In the genomic region with DNA sequence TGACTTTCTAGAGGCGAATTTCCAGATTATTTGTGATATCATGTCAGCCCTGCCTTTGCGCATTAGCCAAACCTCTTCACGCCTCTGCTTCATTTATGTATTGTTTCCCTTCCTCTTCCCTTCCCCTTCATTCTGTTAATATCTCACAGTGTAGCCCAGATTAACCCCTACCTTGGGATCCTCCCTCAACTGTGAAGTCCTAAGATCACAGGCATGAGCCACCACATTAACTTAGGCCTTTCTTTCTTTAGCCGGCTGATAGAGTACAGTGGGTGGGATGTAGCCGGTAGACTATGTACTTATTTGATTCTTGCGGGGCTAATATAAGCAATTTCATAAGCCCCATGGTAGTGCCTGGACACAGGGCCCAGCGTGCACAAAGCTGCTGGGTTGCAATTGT, we compare ENCODE assay signal across 23 mouse cellular contexts.
DNase-seq lines count a peak whose midpoint lies in the region; ATAC-seq lines count a peak whose summit lies in the region.
"Had no signal": no experiment of that assay in that cellular context is flagged by ENCODE, and none has a peak within 500 bp of the region (broad histone marks: within the 10 kb centered on the region; RNA-seq: fewer than 3 reads in every experiment).

No protein-coding gene starts in this region.

- H3K36me3 ChIP-seq in kidney, embryonic 16.5 days (ENCODE audit: insufficient read depth, low read length), result no peaks in the 10 kb centered on the region
- H3K36me3 ChIP-seq: heart, embryonic 10.5 days; heart, embryonic 13.5 days had no signal

- H3K27me3 ChIP-seq in kidney, embryonic 16.5 days (ENCODE audit: insufficient read depth, low read length), result no peaks in the 10 kb centered on the region
- H3K27me3 ChIP-seq: forebrain, embryonic 13.5 days; heart, embryonic 13.5 days had no signal

- no peak overlapping the region for H3K27ac ChIP-seq in kidney, embryonic 16.5 days (ENCODE audit: low read length)
- H3K27ac ChIP-seq: forebrain, embryonic 10.5 days; forebrain, embryonic 13.5 days; heart, adult 2 months; heart, embryonic 10.5 days; heart, embryonic 13.5 days; hindbrain, embryonic 14.5 days had no signal

- WGBS in kidney, embryonic 16.5 days, result 86% methylated on average over 7 of the region's 7 CpGs

- no peaks in the 10 kb centered on the region for H3K9me3 ChIP-seq in kidney, embryonic 16.5 days (ENCODE audit: low read length)
- H3K9me3 ChIP-seq: forebrain, embryonic 10.5 days; heart, embryonic 10.5 days; heart, embryonic 13.5 days had no signal

- H3K4me2 ChIP-seq in kidney, embryonic 16.5 days (replicated peaks; ENCODE audit: low read depth, low read length), result no peak overlapping the region
- H3K4me2 ChIP-seq: forebrain, embryonic 13.5 days; heart, embryonic 13.5 days; hindbrain, embryonic 14.5 days had no signal

- no peak overlapping the region for H3K4me3 ChIP-seq in kidney, embryonic 16.5 days (ENCODE audit: low read length)
- H3K4me3 ChIP-seq: forebrain, embryonic 10.5 days; forebrain, embryonic 13.5 days; heart, adult 2 months; heart, embryonic 10.5 days; heart, embryonic 13.5 days had no signal

- no peaks in the 10 kb centered on the region for H3K4me1 ChIP-seq in kidney, embryonic 16.5 days (ENCODE audit: insufficient read depth, low read length)

- no peak overlapping the region for H3K9ac ChIP-seq in kidney, embryonic 16.5 days (replicated peaks; ENCODE audit: low read length)
- H3K9ac ChIP-seq: forebrain, embryonic 13.5 days; heart, embryonic 13.5 days; hindbrain, embryonic 14.5 days had no signal

- 0 out of 2 replicates have a peak, but pooled peaks have one; percentile 59 for ATAC-seq in kidney, embryonic 16.5 days (ENCODE audit: low FRiP score, low TSS enrichment)
- ATAC-seq: activated CD4-positive, CD25-positive, alpha-beta regulatory T cell, adult 4 months; forebrain, embryonic 13.5 days; forebrain, embryonic 16.5 days had no signal

- DNase-seq in kidney, adult 11 months, result peak; percentile 51
- DNase-seq in kidney, postnatal 10 days, result no peak
- DNase-seq in kidney, adult 8-10 months, result peak; percentile 47 to 71
- DNase-seq in kidney, postnatal 4 days, result no peak
- DNase-seq in lung, postnatal 14 days, result no peak
- DNase-seq: adrenal gland, adult 8-10 months; adrenal gland, postnatal 25 days; cerebellum, adult 11-12 months; cerebellum, adult 8-10 months; cerebellum, postnatal 14 days; gastrocnemius, postnatal 10 days; gastrocnemius, postnatal 36 days; heart, adult 2 months; heart, postnatal 14 days; heart, postnatal 4 days had no signal

Comparison
In these comparisons a context has a peak if more than half of its experiments do, and no peak if none do; other contexts are left out.
1. DNase-seq: peak in kidney, adult 11 months (single experiment) and kidney, adult 8-10 months (2 of 2); none in kidney, postnatal 10 days (single experiment), kidney, postnatal 4 days (0 of 2) and lung, postnatal 14 days (single experiment).